Mouse (Mus musculus) bone marrow macrophage, adult 2 months (primary cell): Measurements from ENCODE around the gene Abca4. TPM values are rescaled to one million over a fixed set of nuclear protein-coding genes. Genes with fewer than 3 reads are reported as not detected.

Experiments used
- H3K27ac ChIP-seq: 2 replicates; pipeline ENCODE4 v1.5.1; 2012; ENCODE audit warnings: low read depth, low read length; ENCODE audit not compliant: insufficient read depth
- H3K4me1 ChIP-seq: 2 replicates; pipeline ENCODE4 v1.6.1; 2012; ENCODE audit warnings: low read length; ENCODE audit not compliant: control insufficient read depth, insufficient read depth
- H3K4me3 ChIP-seq: 2 replicates; pipeline ENCODE4 v1.5.1; 2012; ENCODE audit warnings: mild to moderate bottlenecking, low read length, moderate library complexity; ENCODE audit not compliant: insufficient read depth
- CTCF ChIP-seq: IDR thresholded peaks from 2 replicates; pipeline ENCODE4 v1.5.1; 2012; ENCODE audit warnings: low read depth, mild to moderate bottlenecking, low read length, moderate library complexity
- POLR2A ChIP-seq: IDR thresholded peaks from 2 replicates; pipeline ENCODE4 v1.6.1; 2012; ENCODE audit warnings: mild to moderate bottlenecking, low read depth, low read length, borderline replicate concordance
- polyA plus RNA-seq: library from polyadenylated mRNA; stranded (reverse); fragments of >200 nt; gene quantifications from 2 replicates; pipeline ENCODE4 v1.2.4, GENCODE M21; 2012; ENCODE audit not compliant: missing spikeins, insufficient read depth, insufficient read length

Abca4 gene
- polyA plus RNA-seq, 1 experiment = not detected

DNA sequence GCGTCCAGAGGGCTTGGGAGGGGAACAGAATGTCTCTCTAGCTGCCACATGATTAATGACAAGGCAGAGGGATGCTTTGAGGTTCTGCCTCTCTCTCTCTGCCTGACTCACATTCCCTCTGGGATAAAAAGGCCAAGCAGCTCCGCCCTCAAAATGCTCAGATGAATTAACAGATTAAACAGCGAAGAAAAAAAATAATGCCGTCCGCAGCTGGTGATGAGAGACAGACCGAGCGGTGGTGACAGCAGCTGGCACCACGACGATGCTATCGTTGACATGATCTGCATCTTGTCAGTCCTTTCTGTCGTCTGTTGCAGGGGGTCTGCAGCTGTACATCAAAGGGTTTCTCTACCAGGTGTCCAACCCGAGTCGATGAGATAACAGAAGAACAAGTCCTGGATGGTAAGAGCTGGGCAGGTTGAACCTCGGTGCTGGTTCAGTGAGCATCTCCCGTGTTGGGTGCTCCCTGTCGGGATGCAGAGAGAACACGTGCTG, 84.8 kb downstream of the Abca4 start:
- Histone ChIP-seq H3K4me1 (no peaks in the 10 kb centered on the region), H3K27ac (no peak overlapping the region), H3K4me3 (no peak overlapping the region)
- TF ChIP-seq POLR2A = no peak
- no peak for TF ChIP-seq CTCF

DNA sequence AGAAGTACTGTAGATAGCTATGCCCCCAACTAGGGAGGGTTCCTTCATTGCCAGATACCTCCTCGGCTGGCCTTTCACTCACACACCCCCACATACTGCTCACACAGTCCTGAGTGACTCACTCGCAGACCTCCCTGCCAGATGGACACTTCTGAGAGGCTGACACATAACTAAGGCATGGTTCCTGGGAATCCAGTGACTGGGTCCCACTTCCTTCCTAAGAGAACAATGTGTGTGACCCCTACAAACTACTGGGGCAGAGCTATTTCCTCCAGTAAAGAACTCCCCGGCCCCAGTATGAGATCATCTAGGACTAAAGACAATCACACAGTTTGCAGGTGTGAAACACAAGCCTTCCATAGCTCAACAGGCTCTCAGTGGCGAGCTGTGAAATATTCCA, 86.5 kb downstream of the Abca4 start:
- no peaks in the 10 kb centered on the region for H3K4me1 ChIP-seq
- no peak overlapping the region for H3K4me3 ChIP-seq
- H3K27ac ChIP-seq = no peak overlapping the region
- TF ChIP-seq POLR2A (no peak), CTCF (no peak)

DNA sequence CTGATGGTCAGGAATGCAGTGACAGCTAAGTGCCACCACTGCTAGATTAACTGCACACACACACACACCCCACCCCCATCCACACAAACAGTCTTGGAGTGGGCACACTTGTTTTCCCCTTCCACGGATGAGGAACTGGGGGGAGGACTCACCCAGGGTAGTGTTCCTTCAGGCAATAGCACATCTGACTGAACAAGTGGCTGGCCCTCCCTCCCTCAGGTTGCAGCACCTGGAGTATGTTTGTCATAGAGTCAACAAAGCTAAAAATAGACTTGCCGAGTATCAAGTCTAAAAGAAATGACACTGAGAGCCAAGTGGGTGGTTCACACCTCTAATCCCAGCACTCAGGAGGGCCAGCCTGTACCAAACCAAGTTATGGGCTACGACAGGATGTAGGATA, 87.4 kb downstream of the Abca4 start:
- H3K27ac ChIP-seq = no peak overlapping the region
- no peaks in the 10 kb centered on the region for H3K4me1 ChIP-seq
- H3K4me3 ChIP-seq = no peak overlapping the region
- TF ChIP-seq CTCF = no peak
- TF ChIP-seq POLR2A = no peak

DNA sequence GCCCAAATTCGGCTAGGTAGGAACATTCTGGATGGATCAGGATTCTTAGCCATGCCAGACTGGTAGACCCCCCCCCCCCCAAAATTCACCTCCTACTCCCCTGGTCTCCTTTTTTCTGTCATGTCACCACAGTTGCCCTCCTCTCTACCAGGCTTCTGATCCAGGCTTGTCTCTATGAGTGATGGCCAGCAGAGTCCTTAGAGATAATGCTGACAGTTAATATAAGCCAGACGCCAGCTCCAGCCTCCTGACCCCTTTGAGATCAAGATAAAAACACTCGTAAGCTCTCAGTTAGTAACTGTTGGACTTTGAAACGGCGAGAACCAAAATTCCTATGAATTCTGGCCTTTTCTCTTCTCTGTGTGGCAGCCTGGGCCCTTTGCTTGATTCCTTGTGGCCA, 89.0 kb downstream of the Abca4 start:
- TF ChIP-seq POLR2A = no peak
- TF ChIP-seq CTCF = no peak
- H3K4me3 ChIP-seq = no peak overlapping the region
- no peak overlapping the region for H3K27ac ChIP-seq
- H3K4me1 ChIP-seq = no peaks in the 10 kb centered on the region

DNA sequence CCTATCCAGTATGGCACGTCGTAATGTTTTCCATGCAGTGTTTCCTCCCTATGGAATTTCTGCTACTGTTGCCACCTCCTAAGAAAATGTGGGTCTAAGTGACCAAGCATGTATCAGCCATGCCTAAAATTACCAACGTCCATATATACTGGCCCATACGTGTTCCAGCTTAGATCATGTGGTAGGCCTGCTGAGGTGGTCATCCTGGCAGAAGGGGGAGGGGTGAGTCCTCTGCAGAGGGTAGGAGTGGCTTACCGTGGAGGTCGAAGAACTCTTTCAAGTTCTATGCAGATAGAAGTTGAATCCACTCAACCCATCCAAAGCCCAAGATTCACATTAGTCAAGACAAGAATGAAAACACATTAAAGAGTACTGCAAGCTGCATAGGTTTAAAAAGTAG, 89.6 kb downstream of the Abca4 start:
- Histone ChIP-seq H3K27ac (no peak overlapping the region), H3K4me3 (no peak overlapping the region), H3K4me1 (no peaks in the 10 kb centered on the region)
- TF ChIP-seq POLR2A (no peak), CTCF (no peak)

DNA sequence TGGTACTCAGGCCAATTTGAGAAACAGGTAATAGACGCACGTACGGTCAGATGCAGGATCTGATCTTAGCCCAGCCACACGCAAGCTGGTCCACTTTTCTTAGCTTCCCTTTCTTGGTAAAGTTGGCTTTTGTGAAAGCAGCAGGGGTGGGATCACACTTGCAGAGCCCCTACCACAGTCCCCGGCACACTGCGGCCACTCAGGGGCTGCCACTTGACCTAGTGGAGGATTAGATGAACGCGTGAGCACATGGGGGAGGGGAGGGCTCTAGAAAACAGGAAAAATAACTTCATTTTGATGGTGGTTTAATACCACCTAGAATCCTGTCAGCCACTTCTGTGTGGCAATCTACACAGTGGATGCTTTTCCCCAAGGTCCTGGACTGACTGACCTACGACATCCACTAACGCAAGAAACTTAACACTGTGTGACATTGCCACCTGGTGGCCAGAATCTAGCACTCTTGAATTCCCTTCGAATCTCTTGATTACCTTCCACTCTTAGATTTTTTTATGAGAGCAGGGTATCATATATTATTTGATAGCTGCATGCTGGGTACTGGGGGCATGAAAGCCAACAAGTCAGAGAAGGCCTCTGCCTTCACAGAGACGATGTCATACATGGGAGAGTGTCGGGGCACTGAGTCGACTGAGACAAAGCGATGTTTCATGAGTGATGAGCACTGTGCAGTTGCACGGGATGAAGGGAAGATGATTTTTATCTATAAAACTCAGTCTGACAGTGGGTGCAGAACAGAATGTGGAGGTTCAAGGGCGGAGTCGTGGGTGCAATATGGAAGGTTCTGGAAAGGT, 96.6 kb downstream of the Abca4 start:
- TF ChIP-seq POLR2A = no peak
- no peak for TF ChIP-seq CTCF

DNA sequence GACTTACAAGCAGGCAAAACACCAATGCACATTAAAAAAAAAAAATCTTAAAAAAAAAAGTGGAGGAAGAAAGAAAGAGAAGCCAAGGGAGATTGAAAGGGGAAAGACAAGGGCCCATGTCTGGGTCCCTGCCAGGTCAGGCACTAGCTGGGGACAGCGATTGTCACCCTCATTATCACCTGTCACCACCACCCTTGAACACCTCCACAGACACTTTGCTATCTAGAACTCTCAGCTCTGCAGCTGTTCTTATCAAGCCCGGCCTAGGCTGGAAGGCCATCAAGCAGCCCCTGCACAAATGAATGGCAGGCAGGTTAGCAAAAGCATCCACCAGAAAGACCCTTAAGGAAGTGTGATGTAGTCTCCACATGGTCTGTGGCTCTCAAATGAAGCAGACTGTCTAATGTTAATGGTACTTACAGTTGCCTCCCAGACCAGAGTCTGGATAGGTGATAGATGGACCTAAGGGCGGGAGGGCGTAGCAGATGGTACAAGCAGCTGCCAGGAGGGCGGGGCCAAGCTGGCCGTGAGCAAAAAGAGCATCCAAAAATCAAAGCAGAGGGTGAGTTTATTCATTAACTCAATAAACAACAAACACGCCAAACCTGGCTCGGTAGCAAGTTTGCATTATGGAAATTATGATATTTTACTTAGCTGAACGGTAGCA, 98.1 kb downstream of the Abca4 start:
- Histone ChIP-seq H3K4me3 (no peak overlapping the region), H3K4me1 (no peaks in the 10 kb centered on the region), H3K27ac (no peak overlapping the region)
- TF ChIP-seq CTCF (no peak), POLR2A (no peak)

More for the DNA sequence above, 96.6 kb downstream of the Abca4 start:
- H3K4me3 ChIP-seq = no peak overlapping the region
- no peak overlapping the region for H3K27ac ChIP-seq
- no peaks in the 10 kb centered on the region for H3K4me1 ChIP-seq

DNA sequence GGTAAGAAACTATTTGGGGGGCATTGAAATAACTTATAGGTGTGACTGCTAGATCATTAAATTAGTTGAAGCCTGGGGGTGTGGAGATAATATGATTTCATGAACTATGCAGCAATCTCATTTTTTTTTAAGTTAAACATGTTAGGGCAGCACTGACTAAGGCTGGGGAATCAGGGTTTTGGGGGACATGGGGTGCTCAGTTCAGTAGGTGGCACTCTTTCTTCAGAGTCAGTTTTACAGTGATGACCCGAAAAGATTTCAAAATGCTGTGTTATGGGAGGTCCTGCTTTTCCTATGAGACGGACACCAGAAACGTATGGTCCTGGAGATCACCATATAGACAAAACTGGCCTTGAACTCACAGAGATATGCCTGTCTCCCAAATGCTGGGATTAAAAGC, 99.2 kb downstream of the Abca4 start:
- TF ChIP-seq CTCF = no peak
- no peak for TF ChIP-seq POLR2A
- no peaks in the 10 kb centered on the region for H3K4me1 ChIP-seq
- H3K4me3 ChIP-seq = no peak overlapping the region
- no peak overlapping the region for H3K27ac ChIP-seq

DNA sequence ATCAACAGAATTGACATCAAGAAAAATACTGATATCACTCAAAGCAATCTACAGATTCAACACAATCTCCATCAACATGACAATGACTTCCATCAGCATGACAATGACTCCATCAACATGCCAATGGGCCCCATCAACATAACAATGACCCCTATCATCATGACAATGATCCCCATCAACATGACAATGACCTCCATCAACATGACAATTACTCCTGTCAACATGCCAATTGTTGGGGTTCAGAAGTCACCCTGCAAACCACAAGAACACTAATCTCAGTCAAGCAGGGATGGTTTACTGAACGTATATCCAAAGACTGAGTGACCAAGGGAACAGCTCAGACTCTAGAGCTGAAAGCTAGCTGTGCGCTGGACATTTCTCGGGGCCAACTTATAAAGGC, 101.2 kb downstream of the Abca4 start:
- Histone ChIP-seq H3K4me3 (no peak overlapping the region), H3K27ac (no peak overlapping the region), H3K4me1 (no peaks in the 10 kb centered on the region)
- TF ChIP-seq POLR2A (no peak), CTCF (no peak)

DNA sequence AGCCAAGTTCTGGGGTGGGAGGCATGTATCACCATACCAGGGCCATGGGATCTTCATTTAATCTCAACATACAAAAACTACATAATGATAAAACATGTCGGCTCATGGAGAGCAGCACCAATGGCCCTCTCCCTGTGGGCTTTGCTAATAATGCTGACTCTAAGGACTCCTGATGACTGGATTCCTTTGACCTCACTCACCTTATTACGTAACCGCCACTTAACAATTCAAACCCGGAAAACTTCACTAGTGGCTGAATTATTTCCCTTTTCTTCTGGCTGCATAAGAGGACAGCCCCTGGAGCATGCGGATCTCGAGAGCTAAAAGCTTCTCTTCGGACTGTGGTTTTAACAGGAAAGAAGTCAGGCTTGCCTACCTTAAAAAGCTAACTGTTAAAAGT, 106.6 kb downstream of the Abca4 start:
- H3K4me1 ChIP-seq = peaks cover 13% of the 10 kb centered on the region
- no peak overlapping the region for H3K27ac ChIP-seq
- TF ChIP-seq POLR2A (no peak), CTCF (no peak)

More for the DNA sequence above, 106.6 kb downstream of the Abca4 start:
- no peak overlapping the region for H3K4me3 ChIP-seq
